Mouse (Mus musculus) limb, embryonic 15.5 days (tissue): Measurements from ENCODE around the gene Txn2. TPM values are rescaled to one million over a fixed set of nuclear protein-coding genes. Genes with fewer than 3 reads are reported as not detected.

ENCODE experiments used
- ATAC-seq: fragments of 200-750 bp; cut with Nextera tagmentation; 2 replicates; pipeline ENCODE4 v1.8.0; 2017; ENCODE audit warnings: low read depth, moderate TSS enrichment; ENCODE audit not compliant: insufficient number of reproducible peaks, low FRiP score, low TSS enrichment
- H3K27ac ChIP-seq: fragments of 300-500 bp; sonication (generic); 2 replicates; pipeline ENCODE4 v1.5.1; 2015; ENCODE audit warnings: moderate library complexity, mild to moderate bottlenecking, inconsistent platforms
- H3K27me3 ChIP-seq: fragments of 300-500 bp; sonication (generic); 2 replicates; pipeline ENCODE4 v1.6.1; 2015; ENCODE audit warnings: inconsistent platforms
- H3K36me3 ChIP-seq: fragments of 300-500 bp; sonication (generic); 2 replicates; pipeline ENCODE4 v1.6.1; 2015; ENCODE audit warnings: inconsistent platforms
- H3K4me1 ChIP-seq: fragments of 300-500 bp; sonication (generic); 2 replicates; pipeline ENCODE4 v1.6.1; 2015; ENCODE audit warnings: inconsistent platforms
- H3K4me2 ChIP-seq: fragments of 300-500 bp; sonication (generic); 2 replicates; pipeline ENCODE4 v1.6.1; 2015; ENCODE audit warnings: mild to moderate bottlenecking, inconsistent platforms
- H3K4me3 ChIP-seq: fragments of 300-500 bp; sonication (generic); 2 replicates; pipeline ENCODE4 v1.5.1; 2015; ENCODE audit warnings: mild to moderate bottlenecking, inconsistent platforms
- H3K9ac ChIP-seq: fragments of 300-500 bp; sonication (generic); 2 replicates; pipeline ENCODE4 v1.6.1; 2015; ENCODE audit warnings: inconsistent platforms
- H3K9me3 ChIP-seq: fragments of 300-500 bp; sonication (generic); 2 replicates; pipeline ENCODE4 v1.6.1; 2016; ENCODE audit warnings: inconsistent platforms
- WGBS: fragments of 180-500 bp; shearing (Covaris S2); methylation state at CpG from one replicate; pipeline ENCODE4 v1.1.7; 2015; 5-methylcytosine and 5-hydroxymethylcytosine counted together
- polyA plus RNA-seq: library from polyadenylated mRNA; unstranded; fragments of >200 nt; fragmentation: Nextera tagmentation; extraction: Ambion mirVana; gene quantifications from 2 replicates; pipeline ENCODE4 v1.2.1, GENCODE M21; 2015

The Txn2 gene
- polyA plus RNA-seq, 1 experiment from 2014 or later, result 231 TPM

DNA sequence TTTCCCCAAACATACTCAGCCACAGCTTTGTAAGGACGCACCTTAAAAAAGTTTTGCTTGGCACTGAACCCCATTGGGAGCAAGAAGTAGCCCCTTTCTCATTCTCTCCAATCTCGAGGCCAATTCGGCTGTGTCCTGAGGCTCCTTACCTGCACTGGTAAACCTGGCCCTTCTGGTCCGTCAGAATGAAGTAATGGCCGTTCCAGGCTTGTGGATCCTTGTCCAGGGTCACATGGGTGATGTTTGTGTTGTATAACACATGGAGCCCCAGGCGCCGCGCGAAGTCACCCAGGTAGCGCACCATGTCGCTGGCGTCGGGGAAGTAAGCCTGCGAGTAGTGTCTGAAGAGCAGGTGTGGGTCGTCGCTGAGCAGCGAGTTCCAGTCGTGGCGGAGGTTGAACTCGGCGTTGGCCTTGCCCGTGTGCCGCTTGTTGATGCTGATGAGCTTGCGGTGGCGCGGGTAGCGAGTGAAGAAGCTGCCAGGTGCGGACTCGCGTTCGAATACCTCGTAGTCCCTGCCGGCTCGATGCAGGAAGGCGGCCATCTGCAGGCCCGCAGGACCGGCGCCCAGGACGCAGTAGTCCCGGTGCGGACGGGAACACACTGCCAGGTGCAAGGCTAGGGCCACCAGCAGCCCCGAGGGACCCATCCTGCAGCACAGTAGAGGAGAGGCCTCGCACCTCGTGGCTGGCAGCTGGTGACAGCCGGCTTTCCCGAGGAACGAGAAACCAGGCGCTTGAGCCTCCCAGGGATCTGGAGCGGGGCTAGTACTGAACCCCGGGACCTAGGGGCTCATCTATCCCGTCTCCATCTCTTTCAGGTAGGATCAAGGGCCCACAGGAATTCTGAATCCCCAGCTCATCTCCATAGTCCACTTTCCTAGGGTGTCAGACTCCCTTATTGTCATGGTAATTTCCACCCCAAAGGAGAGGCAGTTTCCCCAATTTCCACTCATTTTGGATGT lies 26.9 kb upstream of the Txn2 start:
- H3K9ac ChIP-seq, result peak overlapping the region; percentile 26; the same call in 1 of the 2 replicates
- H3K36me3 ChIP-seq, result peaks cover 23% of the 10 kb centered on the region
- WGBS, result 7% methylated on average over 52 of the region's 52 CpGs
- H3K4me1 ChIP-seq, result peaks cover 23% of the 10 kb centered on the region
- 0 out of 2 replicates have a peak, but pooled peaks have one; percentile 11 for ATAC-seq
- no peaks in the 10 kb centered on the region for H3K9me3 ChIP-seq
- peak overlapping the region; percentile 84 for H3K4me2 ChIP-seq
- peak overlapping the region; percentile 59 for H3K4me3 ChIP-seq
- H3K27ac ChIP-seq, result no peak overlapping the region
- H3K27me3 ChIP-seq, result peaks cover 15% of the 10 kb centered on the region

DNA sequence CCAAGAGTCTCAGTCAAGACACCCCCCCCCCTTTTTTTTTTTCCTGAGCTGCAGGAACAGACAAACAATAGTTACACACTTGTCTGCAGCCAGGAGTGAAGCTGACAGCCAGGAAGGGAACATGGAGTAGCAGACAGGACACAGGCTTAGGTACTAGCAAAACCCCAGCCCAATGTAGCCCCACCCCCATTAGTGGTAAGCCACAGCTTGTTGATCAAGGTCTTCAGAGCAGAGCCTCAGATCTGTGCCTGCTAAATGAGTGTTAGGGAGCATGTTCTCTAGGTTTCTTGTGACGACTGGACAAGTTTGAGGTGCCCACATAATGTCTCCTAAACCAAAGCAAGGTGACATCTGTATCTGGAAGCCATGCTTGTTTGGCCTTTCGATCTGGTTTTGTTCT lies 25.6 kb upstream of the Txn2 start:
- ATAC-seq, result no peak
- WGBS, result 87% methylated on average over 2 of the region's 2 CpGs

DNA sequence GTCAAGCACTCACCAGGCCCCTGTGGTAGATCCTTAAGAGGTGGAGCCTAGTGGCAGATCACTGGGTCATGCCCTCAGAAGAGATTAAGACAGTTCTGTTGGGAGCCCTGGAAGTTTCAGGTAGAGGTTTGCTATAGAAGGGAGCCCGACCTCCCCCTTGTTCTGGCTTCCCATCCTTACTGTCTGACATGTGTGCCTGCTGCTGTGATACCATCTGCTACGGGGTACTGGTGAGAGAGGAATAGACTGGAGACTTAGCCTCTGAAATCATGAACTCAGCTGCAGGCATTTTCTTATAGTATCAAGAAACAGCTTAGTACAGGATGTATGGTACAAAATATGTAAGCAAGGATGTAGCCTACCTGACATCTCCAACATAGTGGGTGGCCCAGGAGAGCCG lies 24.1 kb upstream of the Txn2 start:
- WGBS, result 90% methylated on average over 3 of the region's 3 CpGs
- ATAC-seq, result no peak

More for the DNA sequence above, 25.6 kb upstream of the Txn2 start:
- H3K4me3 ChIP-seq, result no peak overlapping the region
- H3K27me3 ChIP-seq, result peaks cover 15% of the 10 kb centered on the region
- H3K4me2 ChIP-seq, result no peak overlapping the region
- no peaks in the 10 kb centered on the region for H3K9me3 ChIP-seq
- H3K4me1 ChIP-seq, result peaks cover 23% of the 10 kb centered on the region
- H3K36me3 ChIP-seq, result peaks cover 10% of the 10 kb centered on the region
- H3K27ac ChIP-seq, result no peak overlapping the region
- no peak overlapping the region for H3K9ac ChIP-seq

DNA sequence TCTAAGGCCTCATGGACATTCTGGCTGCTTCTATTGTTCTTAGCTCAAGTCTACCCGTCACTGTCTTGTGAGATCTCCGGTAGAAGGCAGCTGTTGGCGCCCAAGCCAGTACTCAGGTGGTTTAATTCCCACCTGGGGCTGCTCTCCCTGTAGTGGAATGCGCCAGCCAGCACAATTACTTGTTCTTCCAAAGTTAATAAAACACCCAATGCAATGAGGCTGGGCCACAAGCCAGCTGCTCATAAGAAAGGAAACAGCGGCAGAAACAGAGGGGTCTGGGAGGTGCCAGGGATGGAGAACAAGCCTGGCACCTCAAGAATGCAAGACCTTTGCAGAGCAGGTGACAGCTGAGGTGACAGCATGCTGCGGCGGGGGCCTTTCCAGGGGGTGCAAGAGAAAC lies 20.3 kb upstream of the Txn2 start:
- Histone ChIP-seq H3K9ac (no peak overlapping the region), H3K9me3 (no peaks in the 10 kb centered on the region), H3K4me2 (no peak overlapping the region), H3K27ac (no peak overlapping the region), H3K4me1 (no peaks in the 10 kb centered on the region), H3K4me3 (no peak overlapping the region), H3K27me3 (no peaks in the 10 kb centered on the region), H3K36me3 (peaks cover under 1% of the 10 kb centered on the region; the same call in 1 of the 2 replicates)
- ATAC-seq, result no peak
- 74% methylated on average over 7 of the region's 7 CpGs for WGBS

More for the DNA sequence above, 24.1 kb upstream of the Txn2 start:
- Histone ChIP-seq H3K36me3 (no peaks in the 10 kb centered on the region), H3K4me3 (no peak overlapping the region), H3K9ac (no peak overlapping the region), H3K27me3 (peaks cover 15% of the 10 kb centered on the region), H3K4me1 (peaks cover 23% of the 10 kb centered on the region), H3K9me3 (no peaks in the 10 kb centered on the region), H3K4me2 (no peak overlapping the region), H3K27ac (no peak overlapping the region)

DNA sequence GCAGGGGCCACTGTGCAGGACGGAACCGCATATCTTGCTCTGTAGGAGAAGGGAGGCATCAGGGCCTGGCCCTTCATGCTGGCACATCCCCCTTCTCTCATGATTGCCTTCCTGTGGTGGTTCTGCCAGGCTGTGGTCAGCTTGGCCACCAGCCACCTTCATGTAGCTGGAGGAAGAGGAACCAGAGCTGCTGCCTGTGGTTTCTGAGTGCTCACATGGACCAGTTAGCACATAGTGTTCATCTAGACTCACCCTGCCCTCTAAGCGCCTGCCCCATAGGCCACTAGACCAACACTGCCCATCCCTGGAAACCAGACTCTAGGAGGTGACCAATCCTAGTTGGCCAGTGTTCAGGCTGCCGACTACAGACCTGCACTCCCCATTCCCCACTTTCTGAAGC lies 16.9 kb upstream of the Txn2 start:
- 79% methylated on average over 4 of the region's 4 CpGs for WGBS
- no peak overlapping the region for H3K4me2 ChIP-seq
- H3K4me3 ChIP-seq, result no peak overlapping the region
- no peak for ATAC-seq
- no peak overlapping the region for H3K27ac ChIP-seq
- H3K9me3 ChIP-seq, result no peaks in the 10 kb centered on the region
- H3K4me1 ChIP-seq, result no peaks in the 10 kb centered on the region
- H3K36me3 ChIP-seq, result peaks cover 23% of the 10 kb centered on the region
- H3K9ac ChIP-seq, result no peak overlapping the region
- H3K27me3 ChIP-seq, result no peaks in the 10 kb centered on the region

DNA sequence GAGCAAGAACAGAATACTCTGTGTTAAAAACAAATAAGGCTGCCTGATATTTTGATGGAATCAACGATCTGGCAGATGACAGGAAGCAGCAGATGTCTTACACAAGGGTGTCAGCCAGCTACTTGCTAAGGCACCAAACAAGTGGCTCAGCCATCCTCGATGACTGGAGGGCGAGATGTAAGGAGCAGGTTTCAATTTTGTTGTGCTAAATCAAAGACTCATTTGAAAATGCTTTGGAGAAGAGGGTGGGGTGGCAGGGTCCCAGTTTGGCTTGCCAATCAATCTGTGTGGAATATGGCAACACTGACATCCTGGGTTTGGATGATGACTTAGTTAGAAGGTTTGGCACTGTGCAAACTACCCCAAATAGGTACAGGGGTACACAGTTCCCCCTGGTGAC lies 12.8 kb upstream of the Txn2 start:
- Histone ChIP-seq H3K9ac (no peak overlapping the region), H3K36me3 (peaks cover 23% of the 10 kb centered on the region), H3K4me1 (no peaks in the 10 kb centered on the region), H3K4me2 (no peak overlapping the region), H3K4me3 (no peak overlapping the region), H3K27ac (no peak overlapping the region), H3K9me3 (no peaks in the 10 kb centered on the region), H3K27me3 (no peaks in the 10 kb centered on the region)
- no peak for ATAC-seq
- WGBS, result 84% methylated on average over 3 of the region's 3 CpGs

DNA sequence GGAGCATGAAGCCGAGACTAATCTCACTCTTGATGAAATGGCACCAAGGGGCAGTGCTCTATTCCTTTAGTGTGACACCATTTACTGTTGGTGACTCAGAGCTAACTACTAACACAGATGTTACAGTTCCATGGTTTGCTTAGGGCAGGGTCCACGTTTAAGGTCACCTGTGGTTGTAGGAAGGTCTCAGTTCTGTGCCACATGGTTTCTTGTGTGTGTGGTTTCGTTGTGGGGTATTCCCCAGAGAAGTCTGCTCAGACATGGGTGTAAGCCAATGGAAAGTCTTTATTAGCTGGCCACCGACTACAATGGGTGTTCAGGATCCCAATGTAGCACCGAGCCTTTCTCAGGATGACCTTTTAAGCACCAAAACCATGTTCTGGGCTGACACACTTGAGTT lies 9.7 kb upstream of the Txn2 start:
- ATAC-seq, result no peak
- no peak overlapping the region for H3K9ac ChIP-seq
- WGBS, result 78% methylated on average over 5 of the region's 5 CpGs
- H3K4me2 ChIP-seq, result no peak overlapping the region
- no peaks in the 10 kb centered on the region for H3K9me3 ChIP-seq
- H3K4me1 ChIP-seq, result peaks cover 10% of the 10 kb centered on the region; the same call in 1 of the 2 replicates
- H3K36me3 ChIP-seq, result peaks cover 19% of the 10 kb centered on the region; the same call in 1 of the 2 replicates
- H3K27me3 ChIP-seq, result no peaks in the 10 kb centered on the region
- no peak overlapping the region for H3K27ac ChIP-seq
- H3K4me3 ChIP-seq, result no peak overlapping the region

DNA sequence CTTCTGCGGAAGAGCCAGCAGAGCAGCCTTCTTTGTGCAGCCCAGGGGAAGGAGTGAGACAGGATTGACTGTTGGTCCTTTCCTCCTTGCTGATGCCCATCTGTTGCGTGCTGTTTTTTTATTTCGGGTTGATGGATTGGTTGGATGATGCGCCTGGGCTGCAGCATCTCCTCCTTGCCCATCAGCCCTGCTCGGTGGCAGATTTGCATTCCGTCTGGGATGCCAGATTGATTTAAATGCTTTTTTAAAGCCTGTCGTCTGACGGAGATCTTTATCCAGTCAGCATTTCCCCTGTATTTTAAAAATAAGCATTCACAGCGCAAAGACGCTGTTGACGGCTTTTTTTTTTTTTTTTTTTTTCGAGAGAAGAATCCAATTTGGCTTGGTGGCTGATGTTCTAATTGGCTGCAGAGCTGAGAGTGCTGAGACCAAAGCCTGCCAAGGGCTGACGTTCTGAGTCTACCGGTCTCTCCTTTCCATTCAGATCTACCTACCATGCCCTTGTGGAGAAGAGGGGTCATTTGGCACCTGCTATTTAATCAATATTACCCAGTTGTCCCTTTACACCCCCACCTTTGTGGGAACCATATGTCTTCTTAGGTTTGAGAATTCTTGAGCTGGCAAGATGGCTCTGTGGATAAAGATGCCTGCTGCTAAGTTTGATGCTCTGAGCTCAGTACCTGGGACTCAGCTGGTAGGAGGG lies 7.0 kb upstream of the Txn2 start:
- WGBS, result 77% methylated on average over 14 of the region's 14 CpGs
- ATAC-seq, result no peak
- no peak overlapping the region for H3K9ac ChIP-seq

DNA sequence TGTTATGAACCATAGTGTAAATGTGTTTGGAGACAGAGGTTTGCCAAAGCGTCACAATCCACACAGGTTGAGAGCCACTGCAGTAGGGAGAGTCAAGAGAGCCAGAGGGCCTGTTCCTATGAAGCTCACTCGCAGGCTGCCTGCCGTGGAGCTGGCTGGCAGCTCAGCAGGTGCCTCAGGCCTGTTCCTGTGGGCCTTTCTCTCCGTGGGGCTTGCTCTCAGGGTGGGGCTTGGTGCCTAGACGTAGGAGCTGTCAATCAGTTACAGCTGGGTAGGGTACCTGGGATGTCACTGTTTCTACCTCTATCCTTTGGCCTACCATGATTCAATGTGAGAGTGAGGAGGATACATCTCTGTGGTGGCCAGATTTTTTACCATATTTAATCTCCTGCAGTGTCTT lies 6.2 kb upstream of the Txn2 start:
- no peak overlapping the region for H3K4me2 ChIP-seq
- no peaks in the 10 kb centered on the region for H3K27me3 ChIP-seq
- no peak overlapping the region for H3K4me3 ChIP-seq
- 59% methylated on average over 5 of the region's 5 CpGs for WGBS
- no peaks in the 10 kb centered on the region for H3K36me3 ChIP-seq
- no peaks in the 10 kb centered on the region for H3K9me3 ChIP-seq
- H3K4me1 ChIP-seq, result peaks cover 14% of the 10 kb centered on the region; the same call in 1 of the 2 replicates
- ATAC-seq, result no peak
- H3K9ac ChIP-seq, result no peak overlapping the region
- no peak overlapping the region for H3K27ac ChIP-seq

More for the DNA sequence above, 7.0 kb upstream of the Txn2 start:
- Histone ChIP-seq H3K9me3 (no peaks in the 10 kb centered on the region), H3K27me3 (no peaks in the 10 kb centered on the region), H3K4me1 (peaks cover 14% of the 10 kb centered on the region; the same call in 1 of the 2 replicates), H3K36me3 (no peaks in the 10 kb centered on the region), H3K4me2 (no peak overlapping the region), H3K27ac (no peak overlapping the region), H3K4me3 (no peak overlapping the region)

DNA sequence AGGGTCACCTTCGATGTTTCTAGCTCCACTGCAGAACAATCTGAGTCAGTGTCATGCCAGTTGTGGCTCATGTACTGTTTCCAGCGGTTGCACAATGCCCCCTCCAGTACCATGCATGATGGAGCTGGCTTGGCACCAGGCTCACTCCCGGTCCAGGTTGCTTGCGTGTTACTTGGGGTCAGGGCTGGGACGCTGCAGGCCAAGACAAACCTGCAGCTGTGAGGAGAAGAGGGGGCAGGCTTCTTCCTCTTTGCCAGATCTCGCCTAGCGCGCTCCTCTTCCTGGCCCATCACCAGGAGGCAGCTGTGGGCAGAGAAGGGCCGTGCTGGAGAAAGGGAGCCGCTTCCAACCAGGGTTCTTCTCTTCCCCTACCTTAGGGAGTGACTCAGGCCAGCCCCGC lies 5.5 kb upstream of the Txn2 start:
- Histone ChIP-seq H3K27ac (no peak overlapping the region), H3K36me3 (no peaks in the 10 kb centered on the region), H3K4me3 (no peak overlapping the region), H3K4me1 (peaks cover 20% of the 10 kb centered on the region), H3K4me2 (peak overlapping the region; percentile 44; the same call in 1 of the 2 replicates), H3K27me3 (no peaks in the 10 kb centered on the region), H3K9me3 (no peaks in the 10 kb centered on the region), H3K9ac (no peak overlapping the region)
- ATAC-seq, result no peak
- WGBS, result 81% methylated on average over 11 of the region's 11 CpGs

DNA sequence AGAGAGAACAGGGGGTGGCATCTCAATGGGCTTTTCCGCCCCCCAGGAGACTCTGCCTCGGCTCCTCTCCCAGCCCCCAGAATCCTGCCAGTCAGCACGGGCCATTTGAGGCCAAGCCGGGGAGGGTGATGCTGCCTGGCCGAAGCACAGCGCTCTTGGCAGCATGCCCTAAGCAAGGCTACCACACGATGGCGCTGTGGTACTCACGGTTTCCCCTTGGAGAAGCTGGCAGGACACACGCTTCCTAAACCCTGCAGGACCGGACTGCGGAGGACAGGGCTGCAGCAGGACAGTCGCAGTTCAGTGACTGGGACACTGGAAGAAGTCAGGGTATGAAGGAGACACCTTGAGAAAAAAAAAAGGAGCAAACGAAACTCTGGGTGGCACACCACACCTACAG lies 5.0 kb upstream of the Txn2 start:
- Histone ChIP-seq H3K4me2 (peak overlapping the region; percentile 44), H3K9ac (no peak overlapping the region), H3K36me3 (no peaks in the 10 kb centered on the region), H3K4me1 (peaks cover 21% of the 10 kb centered on the region), H3K9me3 (no peaks in the 10 kb centered on the region), H3K27me3 (no peaks in the 10 kb centered on the region), H3K4me3 (peak overlapping the region; percentile 15), H3K27ac (no peak overlapping the region)
- under 1% methylated on average over 14 of the region's 14 CpGs for WGBS
- ATAC-seq, result no peak

DNA sequence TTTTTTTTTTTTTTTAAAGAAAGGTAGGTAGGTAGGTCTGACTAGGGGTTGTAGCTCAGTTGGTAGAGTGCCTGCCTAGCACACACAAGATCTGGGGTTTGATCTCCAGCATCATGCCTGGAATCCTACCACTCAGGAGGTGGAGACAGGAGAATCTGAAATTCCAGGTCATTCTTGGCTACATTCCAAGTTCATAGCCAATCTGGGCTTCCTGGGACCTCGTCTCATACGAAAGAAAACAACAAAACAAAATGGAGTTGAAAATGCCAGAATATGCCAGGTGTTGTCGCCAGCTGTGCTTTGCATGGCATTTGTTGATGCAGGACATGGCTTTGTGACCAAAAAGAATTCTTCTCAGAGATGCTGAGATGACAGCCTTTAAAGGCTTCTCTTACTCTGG lies 4.4 kb upstream of the Txn2 start:
- no peak for ATAC-seq
- Histone ChIP-seq H3K4me3 (no peak overlapping the region), H3K4me2 (no peak overlapping the region), H3K36me3 (no peaks in the 10 kb centered on the region), H3K9me3 (no peaks in the 10 kb centered on the region), H3K4me1 (peaks cover 21% of the 10 kb centered on the region), H3K27ac (no peak overlapping the region), H3K27me3 (no peaks in the 10 kb centered on the region), H3K9ac (no peak overlapping the region)
- WGBS, result 65% methylated on average over 3 of the region's 3 CpGs
